Mouse (Mus musculus) adrenal gland, postnatal 0 days (tissue): Measurements from ENCODE around the gene Gm30302. TPM values are rescaled to one million over a fixed set of nuclear protein-coding genes. Genes with fewer than 3 reads are reported as not detected.

Source experiments
- polyA plus RNA-seq: library from polyadenylated mRNA; unstranded; fragments of >200 nt; fragmentation: Nextera tagmentation; extraction: Ambion mirVana; gene quantifications from 2 replicates; pipeline ENCODE4 v1.2.1, GENCODE M21; 2015

The Gm30302 gene
- polyA plus RNA-seq: not detected in 2 replicates

DNA sequence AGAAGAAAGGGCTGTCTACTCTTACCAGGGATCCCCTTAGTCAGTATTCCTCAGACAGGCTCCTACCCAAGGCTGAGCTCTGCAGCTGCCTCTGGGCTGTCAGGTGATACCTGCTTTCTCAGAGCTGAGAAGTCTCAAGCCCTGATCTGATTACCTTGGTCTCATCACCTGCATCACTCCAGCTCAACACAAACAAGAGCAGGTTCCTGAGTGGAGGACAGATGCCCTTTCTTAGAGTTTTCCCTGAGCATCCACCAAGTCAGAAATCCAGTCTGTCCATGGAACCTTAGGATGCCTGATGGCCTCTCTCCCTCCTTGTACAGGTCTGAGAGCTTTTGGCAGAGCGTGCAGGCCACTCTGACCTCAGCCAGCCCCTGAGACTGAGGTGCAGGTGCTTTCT lies at the start of gene Gm30302:
TSS of gene Gm30302 (minus strand) at position 101 of the 400 bp plus-strand sequence.

Other genes with a start within 250 kb of the Gm30302 start
- 4.7 and 15.6 TPM in 2 replicates for gene Omd, start 216.5 kb downstream of the Gm30302 start, polyA plus RNA-seq
- 148 and 377 TPM in 2 replicates for gene Ogn, start 191.0 kb downstream of the Gm30302 start, polyA plus RNA-seq
- 23.1 and 26.1 TPM in 2 replicates for gene Cenpp, start 146.2 kb downstream of the Gm30302 start, polyA plus RNA-seq
- gene Nol8, start 145.9 kb downstream of the Gm30302 start, polyA plus RNA-seq: 10.2 and 14.8 TPM in 2 replicates
- gene Iars, start 116.9 kb downstream of the Gm30302 start, polyA plus RNA-seq: 15.8 and 20.6 TPM in 2 replicates